Mouse (Mus musculus) heart, embryonic 16.5 days (tissue): ENCODE data around the gene Itprid2. TPM values are rescaled to one million over a fixed set of nuclear protein-coding genes. Genes with fewer than 3 reads are reported as not detected.

Experiments
- ATAC-seq: fragments of 200-750 bp; cut with Nextera tagmentation; replicated peaks from 2 replicates; pipeline ENCODE4 v1.8.0; 2017; ENCODE audit warnings: moderate number of reproducible peaks; ENCODE audit not compliant: insufficient read depth, low FRiP score; ENCODE audit errors: extremely low read depth
- H3K27ac ChIP-seq: fragments of 300-500 bp; sonication (generic); 2 replicates; pipeline ENCODE4 v1.5.1; 2014; ENCODE audit warnings: mild to moderate bottlenecking, low read length, control low read depth, moderate library complexity
- H3K27me3 ChIP-seq: fragments of 300-500 bp; sonication (generic); 2 replicates; pipeline ENCODE4 v1.6.1; 2014; ENCODE audit warnings: low read length, mixed read lengths; ENCODE audit not compliant: control insufficient read depth, insufficient read depth
- H3K36me3 ChIP-seq: fragments of 300-500 bp; sonication (generic); 2 replicates; pipeline ENCODE4 v1.6.1; 2014; ENCODE audit not compliant: control insufficient read depth, insufficient read depth
- H3K4me1 ChIP-seq: fragments of 300-500 bp; sonication (generic); 2 replicates; pipeline ENCODE4 v1.6.1; 2014; ENCODE audit warnings: low read length, mixed read lengths; ENCODE audit not compliant: control insufficient read depth, insufficient read depth
- H3K4me2 ChIP-seq: fragments of 300-500 bp; sonication (generic); 2 replicates; pipeline ENCODE4 v1.6.1; 2014; ENCODE audit warnings: low read depth, mild to moderate bottlenecking, control low read depth, low read length
- H3K4me3 ChIP-seq: fragments of 300-500 bp; sonication (generic); 2 replicates; pipeline ENCODE4 v1.5.1; 2014; ENCODE audit warnings: mild to moderate bottlenecking, control low read depth, low read length
- H3K9ac ChIP-seq: fragments of 300-500 bp; sonication (generic); 2 replicates; pipeline ENCODE4 v1.6.1; 2014; ENCODE audit warnings: low read length, control low read depth
- H3K9me3 ChIP-seq: fragments of 300-500 bp; sonication (generic); replicated peaks from 2 replicates; pipeline ENCODE4 v1.6.1; 2016; ENCODE audit warnings: low read length; ENCODE audit not compliant: control insufficient read depth
- WGBS: fragments of 180-500 bp; shearing (Covaris S2); extraction: QIAGEN DNeasy Blood & Tissue Kit; methylation state at CpG from one replicate; pipeline ENCODE4 v1.1.7; 2014; 5-methylcytosine and 5-hydroxymethylcytosine counted together
- polyA plus RNA-seq: library from polyadenylated mRNA; unstranded; fragments of >200 nt; fragmentation: Nextera tagmentation; extraction: Ambion mirVana; gene quantifications from 2 replicates; pipeline ENCODE4 v1.2.1, GENCODE M21; 2015

Gene Itprid2
- polyA plus RNA-seq, 1 experiment from 2014 or later, result 6.2 TPM

- no peak overlapping the region for H3K4me2 ChIP-seq
- no peak overlapping the region for H3K4me3 ChIP-seq
- no peaks in the 10 kb centered on the region; the same call in 1 of the 2 replicates for H3K4me1 ChIP-seq
- WGBS, result 75% methylated on average over 8 of the region's 8 CpGs
- H3K36me3 ChIP-seq, result peaks cover 36% of the 10 kb centered on the region
- H3K9ac ChIP-seq, result no peak overlapping the region
- no peak for ATAC-seq
- H3K9me3 ChIP-seq, result no peaks in the 10 kb centered on the region
- no peak overlapping the region for H3K27ac ChIP-seq
- H3K27me3 ChIP-seq, result no peaks in the 10 kb centered on the region
Measured at GRCm38 (mm10) chr2:79657062-79657461, 21.9 kb downstream of the Itprid2 start.

GRCm38 (mm10) chr2:79660417-79661185 is 25.4 kb downstream of the Itprid2 start:
- ATAC-seq, result no peak
- H3K36me3 ChIP-seq, result peaks cover 37% of the 10 kb centered on the region
- H3K27me3 ChIP-seq, result no peaks in the 10 kb centered on the region
- H3K27ac ChIP-seq, result no peak overlapping the region
- H3K9me3 ChIP-seq, result no peaks in the 10 kb centered on the region
- no peak overlapping the region for H3K9ac ChIP-seq
- no peak overlapping the region for H3K4me2 ChIP-seq
- 89% methylated on average over 12 of the region's 12 CpGs for WGBS
- H3K4me1 ChIP-seq, result no peaks in the 10 kb centered on the region
- no peak overlapping the region for H3K4me3 ChIP-seq

GRCm38 (mm10) chr2:79661486-79662104 is 26.4 kb downstream of the Itprid2 start:
- ATAC-seq, result no peak
- H3K36me3 ChIP-seq, result peaks cover 37% of the 10 kb centered on the region
- no peaks in the 10 kb centered on the region for H3K27me3 ChIP-seq
- no peaks in the 10 kb centered on the region for H3K4me1 ChIP-seq
- H3K9ac ChIP-seq, result no peak overlapping the region
- no peaks in the 10 kb centered on the region for H3K9me3 ChIP-seq
- no peak overlapping the region for H3K4me3 ChIP-seq
- 64% methylated on average over 7 of the region's 7 CpGs for WGBS
- no peak overlapping the region for H3K27ac ChIP-seq
- no peak overlapping the region for H3K4me2 ChIP-seq

- Histone ChIP-seq H3K36me3 (peaks cover 30% of the 10 kb centered on the region), H3K27me3 (no peaks in the 10 kb centered on the region), H3K9me3 (no peaks in the 10 kb centered on the region), H3K9ac (no peak overlapping the region), H3K27ac (no peak overlapping the region), H3K4me1 (no peaks in the 10 kb centered on the region), H3K4me3 (no peak overlapping the region), H3K4me2 (no peak overlapping the region)
- WGBS, result 76% methylated on average over 3 of the region's 3 CpGs
- ATAC-seq, result no peak
Measured at GRCm38 (mm10) chr2:79664532-79665286, 29.6 kb downstream of the Itprid2 start.

- ATAC-seq, result no peak
- no peaks in the 10 kb centered on the region for H3K4me1 ChIP-seq
Measured at GRCm38 (mm10) chr2:79665492-79665891, 30.3 kb downstream of the Itprid2 start.

GRCm38 (mm10) chr2:79675266-79675665 is 40.1 kb downstream of the Itprid2 start:
- H3K36me3 ChIP-seq, result peaks cover 14% of the 10 kb centered on the region; the same call in 1 of the 2 replicates
- ATAC-seq, result no peak
- 83% methylated on average over 3 of the region's 3 CpGs for WGBS

More at GRCm38 (mm10) chr2:79665492-79665891, 30.3 kb downstream of the Itprid2 start:
- Histone ChIP-seq H3K4me2 (no peak overlapping the region), H3K9ac (no peak overlapping the region), H3K9me3 (no peaks in the 10 kb centered on the region), H3K27ac (no peak overlapping the region), H3K27me3 (no peaks in the 10 kb centered on the region), H3K36me3 (peaks cover 26% of the 10 kb centered on the region), H3K4me3 (no peak overlapping the region)
- 71% methylated on average over 3 of the region's 3 CpGs for WGBS

GRCm38 (mm10) chr2:79677663-79678257 is 42.6 kb downstream of the Itprid2 start:
- ATAC-seq, result no peak
- 69% methylated on average over 1 of the region's 1 CpGs for WGBS

More at GRCm38 (mm10) chr2:79675266-79675665, 40.1 kb downstream of the Itprid2 start:
- H3K27me3 ChIP-seq, result no peaks in the 10 kb centered on the region
- H3K4me3 ChIP-seq, result no peak overlapping the region
- no peak overlapping the region for H3K4me2 ChIP-seq
- no peak overlapping the region for H3K9ac ChIP-seq
- H3K9me3 ChIP-seq, result no peaks in the 10 kb centered on the region
- H3K27ac ChIP-seq, result no peak overlapping the region
- H3K4me1 ChIP-seq, result no peaks in the 10 kb centered on the region

GRCm38 (mm10) chr2:79681672-79682071 is 46.5 kb downstream of the Itprid2 start:
- Histone ChIP-seq H3K27me3 (no peaks in the 10 kb centered on the region), H3K4me2 (no peak overlapping the region), H3K4me1 (no peaks in the 10 kb centered on the region), H3K36me3 (no peaks in the 10 kb centered on the region), H3K9ac (no peak overlapping the region), H3K9me3 (no peaks in the 10 kb centered on the region), H3K4me3 (no peak overlapping the region), H3K27ac (no peak overlapping the region)
- 47% methylated on average over 4 of the region's 4 CpGs for WGBS
- ATAC-seq, result no peak

More at GRCm38 (mm10) chr2:79677663-79678257, 42.6 kb downstream of the Itprid2 start:
- H3K4me2 ChIP-seq, result no peak overlapping the region
- H3K4me1 ChIP-seq, result no peaks in the 10 kb centered on the region
- 0 out of 2 replicates have a peak, but pooled peaks cover 4% of the 10 kb centered on the region for H3K36me3 ChIP-seq
- no peak overlapping the region for H3K9ac ChIP-seq
- H3K4me3 ChIP-seq, result no peak overlapping the region
- no peaks in the 10 kb centered on the region for H3K9me3 ChIP-seq
- H3K27ac ChIP-seq, result no peak overlapping the region
- H3K27me3 ChIP-seq, result no peaks in the 10 kb centered on the region
